Mouse (Mus musculus) kidney, adult 2 months (tissue): Measurements from ENCODE around the gene Helz2. TPM values are rescaled to one million over a fixed set of nuclear protein-coding genes. Genes with fewer than 3 reads are reported as not detected.

Source experiments
- DNase-seq: peaks from one replicate; pipeline ENCODE4 v3.0.0; 2021
- H3K27ac ChIP-seq: fragments of 200-500 bp; 2 replicates; pipeline ENCODE4 v1.5.1; 2012; ENCODE audit warnings: low read depth, low read length, control low read depth, inconsistent platforms; ENCODE audit not compliant: insufficient read depth
- H3K27me3 ChIP-seq: fragments of 200-500 bp; replicated peaks from 2 replicates; pipeline ENCODE4 v1.6.1; 2012; ENCODE audit warnings: mild to moderate bottlenecking, moderate library complexity, low read length, inconsistent platforms; ENCODE audit not compliant: control insufficient read depth, insufficient read depth
- H3K36me3 ChIP-seq: fragments of 200-500 bp; 2 replicates; pipeline ENCODE4 v1.6.1; 2012; ENCODE audit warnings: mild to moderate bottlenecking, moderate library complexity, low read length, inconsistent platforms; ENCODE audit not compliant: control insufficient read depth, insufficient read depth
- H3K4me1 ChIP-seq: fragments of 200-500 bp; 2 replicates; pipeline ENCODE4 v1.6.1; 2011; ENCODE audit warnings: low read length; ENCODE audit not compliant: control insufficient read depth, insufficient read depth
- H3K4me3 ChIP-seq: fragments of 200-500 bp; 2 replicates; pipeline ENCODE4 v1.5.1; 2011; ENCODE audit warnings: mild to moderate bottlenecking, low read depth, low read length, control low read depth; ENCODE audit not compliant: insufficient read depth
- CTCF ChIP-seq: fragments of 200-500 bp; conservative IDR thresholded peaks from 2 replicates; pipeline ENCODE4 v1.5.1; 2011; ENCODE audit warnings: low read depth, mild to moderate bottlenecking, control low read depth, low read length, moderate library complexity, mixed read lengths; ENCODE audit not compliant: insufficient read depth, insufficient read length
- POLR2A ChIP-seq: fragments of 200-500 bp; IDR thresholded peaks from one replicate; pipeline ENCODE4 v1.6.1; 2011; ENCODE audit warnings: low read depth, low read length, control low read depth
- WGBS: fragments of 180-500 bp; shearing (Covaris S2); methylation state at CpG from one replicate; pipeline ENCODE4 v1.1.7; 2018; 5-methylcytosine and 5-hydroxymethylcytosine counted together
- polyA plus RNA-seq: library from polyadenylated mRNA; depleted of rRNA; stranded (reverse); fragments of >200 nt; gene quantifications from 2 replicates; pipeline ENCODE4 v1.2.3, GENCODE M21; 2012

The Helz2 gene
- polyA plus RNA-seq, 1 experiment: 17.5 TPM

- H3K4me1 ChIP-seq: 0 out of 2 replicates have a peak, but pooled peaks cover 2% of the 10 kb centered on the region
- H3K36me3 ChIP-seq: peaks cover 1% of the 10 kb centered on the region; the same call in 1 of the 2 replicates
- WGBS: 63% methylated on average over 3 of the region's 3 CpGs
- TF ChIP-seq POLR2A: no peak
- no peak for TF ChIP-seq CTCF
- H3K27ac ChIP-seq: no peak overlapping the region
- H3K4me3 ChIP-seq: no peak overlapping the region
- H3K27me3 ChIP-seq: no peaks in the 10 kb centered on the region
- DNase-seq: no peak
Observed at GRCm38 (mm10) chr2:181277866-181278265, 36.0 kb upstream of the Helz2 start.

DNA sequence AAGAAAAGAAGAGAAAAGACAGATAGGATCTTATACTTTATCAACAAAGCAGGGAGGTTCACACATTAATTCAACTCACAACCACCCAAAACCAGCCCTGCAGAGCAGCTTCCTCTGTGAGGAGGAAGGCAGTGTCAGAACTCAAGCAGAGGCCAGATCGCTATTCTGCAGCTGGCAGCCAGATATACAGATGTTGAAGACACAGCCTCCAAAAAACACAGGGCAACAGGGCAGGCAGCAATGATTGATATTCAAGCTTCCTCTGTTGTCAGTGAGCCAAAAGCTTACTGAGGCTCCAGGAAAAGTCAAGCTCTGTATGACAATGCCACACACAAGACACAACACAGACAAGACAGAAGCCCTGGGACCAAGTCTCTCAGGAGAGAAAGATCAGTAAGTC is 34.9 kb upstream of the Helz2 start:
- WGBS: 52% methylated on average over 1 of the region's 1 CpGs
- TF ChIP-seq CTCF (no peak), POLR2A (no peak)
- Histone ChIP-seq H3K4me3 (no peak overlapping the region), H3K36me3 (peaks cover 1% of the 10 kb centered on the region; the same call in 1 of the 2 replicates), H3K4me1 (0 out of 2 replicates have a peak, but pooled peaks cover 2% of the 10 kb centered on the region), H3K27me3 (no peaks in the 10 kb centered on the region), H3K27ac (peak overlapping the region; percentile 79; the same call in 1 of the 2 replicates)
- DNase-seq: peak; percentile 89

GRCm38 (mm10) chr2:181274639-181275038 is 32.8 kb upstream of the Helz2 start:
- Histone ChIP-seq H3K36me3 (peaks cover 4% of the 10 kb centered on the region; the same call in 1 of the 2 replicates), H3K27ac (no peak overlapping the region), H3K27me3 (no peaks in the 10 kb centered on the region), H3K4me1 (0 out of 2 replicates have a peak, but pooled peaks cover 2% of the 10 kb centered on the region), H3K4me3 (no peak overlapping the region)
- TF ChIP-seq POLR2A: no peak
- DNase-seq: no peak
- 67% methylated on average over 4 of the region's 4 CpGs for WGBS

GRCm38 (mm10) chr2:181273829-181274228 is 32.0 kb upstream of the Helz2 start:
- WGBS: 69% methylated on average over 2 of the region's 2 CpGs
- Histone ChIP-seq H3K36me3 (peaks cover 4% of the 10 kb centered on the region; the same call in 1 of the 2 replicates), H3K27me3 (no peaks in the 10 kb centered on the region), H3K27ac (no peak overlapping the region), H3K4me3 (no peak overlapping the region), H3K4me1 (0 out of 2 replicates have a peak, but pooled peaks cover 2% of the 10 kb centered on the region)
- TF ChIP-seq POLR2A: no peak
- no peak for TF ChIP-seq CTCF
- no peak for DNase-seq

GRCm38 (mm10) chr2:181272092-181272491 is 30.3 kb upstream of the Helz2 start:
- DNase-seq: peak; percentile 76
- 71% methylated on average over 2 of the region's 2 CpGs for WGBS
- H3K36me3 ChIP-seq: peaks cover 4% of the 10 kb centered on the region; the same call in 1 of the 2 replicates
- no peak overlapping the region for H3K4me3 ChIP-seq
- H3K27ac ChIP-seq: peak overlapping the region; percentile 23; the same call in 1 of the 2 replicates
- H3K27me3 ChIP-seq: no peaks in the 10 kb centered on the region
- 0 out of 2 replicates have a peak, but pooled peaks cover 2% of the 10 kb centered on the region for H3K4me1 ChIP-seq
- TF ChIP-seq CTCF: no peak
- no peak for TF ChIP-seq POLR2A

- Histone ChIP-seq H3K27ac (no peak overlapping the region), H3K36me3 (peaks cover 8% of the 10 kb centered on the region), H3K27me3 (no peaks in the 10 kb centered on the region), H3K4me3 (no peak overlapping the region), H3K4me1 (no peaks in the 10 kb centered on the region)
- DNase-seq: no peak
- 90% methylated on average over 2 of the region's 2 CpGs for WGBS
- TF ChIP-seq CTCF: no peak
- TF ChIP-seq POLR2A: no peak
Observed at GRCm38 (mm10) chr2:181266839-181267238, 25.0 kb upstream of the Helz2 start.

GRCm38 (mm10) chr2:181253248-181253647 is 11.4 kb upstream of the Helz2 start:
- WGBS: 71% methylated on average over 1 of the region's 1 CpGs
- no peak overlapping the region for H3K4me3 ChIP-seq
- no peak for TF ChIP-seq POLR2A
- TF ChIP-seq CTCF: no peak
- H3K4me1 ChIP-seq: no peaks in the 10 kb centered on the region
- no peaks in the 10 kb centered on the region for H3K27me3 ChIP-seq
- no peaks in the 10 kb centered on the region; the same call in 1 of the 2 replicates for H3K36me3 ChIP-seq
- no peak for DNase-seq
- no peak overlapping the region for H3K27ac ChIP-seq
